Mouse (Mus musculus): Measurements from ENCODE around the gene Klk5. TPM values are rescaled to one million over a fixed set of nuclear protein-coding genes. Genes with fewer than 3 reads are reported as not detected.

Gene Klk5
- polyA plus RNA-seq, 1 experiment from 2014 or later, result not detected

- Histone ChIP-seq H3K36me3 (no peaks in the 10 kb centered on the region), H3K4me1 (replicated peaks) (no peaks in the 10 kb centered on the region), H3K9me3 (no peaks in the 10 kb centered on the region), H3K4me3 (no peak overlapping the region), H3K4me2 (no peak overlapping the region), H3K9ac (no peak overlapping the region), H3K27me3 (no peaks in the 10 kb centered on the region), H3K27ac (replicated peaks) (no peak overlapping the region)
- no peak for ATAC-seq (ENCODE audit: low read depth)
- 93% methylated on average over 4 of the region's 4 CpGs for WGBS
Observed at GRCm38 (mm10) chr7:43843801-43844200, 2.0 kb downstream of the Klk5 start.

GRCm38 (mm10) chr7:43851616-43852015, 9.8 kb downstream of the Klk5 start:
- Histone ChIP-seq H3K4me1 (replicated peaks) (no peaks in the 10 kb centered on the region), H3K27ac (replicated peaks) (no peak overlapping the region), H3K9ac (no peak overlapping the region), H3K4me3 (no peak overlapping the region), H3K4me2 (no peak overlapping the region), H3K27me3 (no peaks in the 10 kb centered on the region), H3K9me3 (no peaks in the 10 kb centered on the region), H3K36me3 (no peaks in the 10 kb centered on the region)
- 90% methylated on average over 6 of the region's 6 CpGs for WGBS
- no peak for ATAC-seq (ENCODE audit: low read depth)

DNA sequence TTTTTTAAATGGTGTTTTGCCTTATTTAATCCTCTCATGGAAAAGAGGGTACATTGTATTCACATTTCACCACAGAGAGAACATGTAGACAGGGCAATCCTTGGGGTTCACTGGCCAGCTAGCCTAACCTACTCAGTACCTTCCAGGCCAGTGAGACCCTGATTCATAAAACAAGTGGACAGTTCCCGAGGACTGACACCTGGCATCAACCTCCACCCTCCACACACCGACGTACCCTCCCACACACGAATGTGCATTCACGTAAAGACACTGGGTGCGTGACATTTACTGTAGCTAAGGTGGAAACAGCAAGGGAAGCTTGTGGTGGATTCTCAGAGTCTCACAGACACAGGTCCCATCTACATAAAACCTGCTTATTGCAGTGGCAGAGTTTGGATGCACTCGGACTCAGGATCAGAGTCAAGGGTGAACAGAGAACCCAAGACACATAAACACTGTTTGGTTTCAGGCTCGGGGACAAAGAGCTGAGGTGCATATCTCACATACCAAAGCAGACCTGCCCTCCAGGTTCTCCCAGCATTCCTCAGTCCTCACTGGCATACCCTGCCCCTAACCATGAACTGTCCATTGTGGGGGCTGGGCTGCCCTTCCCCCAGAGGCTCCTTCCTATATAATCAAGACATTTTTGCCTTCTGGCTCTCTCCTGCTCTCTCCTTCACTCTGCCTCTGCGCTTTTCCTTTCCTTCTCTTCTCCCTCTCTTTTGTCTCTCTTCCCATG, 13.0 kb downstream of the Klk5 start:
- no peaks in the 10 kb centered on the region for H3K4me1 ChIP-seq (replicated peaks)
- 87% methylated on average over 9 of the region's 9 CpGs for WGBS
- H3K4me2 ChIP-seq, result no peak overlapping the region
- H3K4me3 ChIP-seq, result no peak overlapping the region
- H3K36me3 ChIP-seq, result no peaks in the 10 kb centered on the region
- no peak overlapping the region for H3K27ac ChIP-seq (replicated peaks)
- no peaks in the 10 kb centered on the region for H3K9me3 ChIP-seq
- ATAC-seq (ENCODE audit: low read depth), result no peak
- H3K9ac ChIP-seq, result no peak overlapping the region
- no peaks in the 10 kb centered on the region for H3K27me3 ChIP-seq

DNA sequence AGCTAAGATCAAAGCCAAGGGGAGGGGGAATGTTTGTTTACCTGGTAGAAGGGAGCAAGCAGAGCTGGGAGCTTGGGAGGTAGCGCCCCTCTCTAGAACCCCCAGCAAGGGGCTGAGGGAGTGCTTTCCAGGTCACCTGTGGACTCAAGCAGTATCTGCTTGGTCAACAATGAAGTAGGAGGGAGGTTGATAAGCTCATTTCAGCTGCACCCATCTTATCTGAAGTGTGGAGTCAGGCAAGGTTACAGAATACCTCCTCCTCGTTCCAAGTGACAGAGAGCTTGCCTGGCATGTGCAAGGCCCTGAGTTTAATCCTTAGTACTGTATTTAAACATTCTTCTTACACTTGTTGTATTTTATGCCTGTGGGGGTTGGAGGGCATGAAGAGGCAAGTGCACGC, 13.9 kb downstream of the Klk5 start:
- no peaks in the 10 kb centered on the region for H3K4me1 ChIP-seq (replicated peaks)
- H3K9ac ChIP-seq, result no peak overlapping the region
- no peaks in the 10 kb centered on the region for H3K36me3 ChIP-seq
- H3K9me3 ChIP-seq, result no peaks in the 10 kb centered on the region
- 80% methylated on average over 3 of the region's 3 CpGs for WGBS
- H3K4me2 ChIP-seq, result no peak overlapping the region
- no peak overlapping the region for H3K4me3 ChIP-seq
- H3K27me3 ChIP-seq, result no peaks in the 10 kb centered on the region
- H3K27ac ChIP-seq (replicated peaks), result no peak overlapping the region
- ATAC-seq (ENCODE audit: low read depth), result no peak

DNA sequence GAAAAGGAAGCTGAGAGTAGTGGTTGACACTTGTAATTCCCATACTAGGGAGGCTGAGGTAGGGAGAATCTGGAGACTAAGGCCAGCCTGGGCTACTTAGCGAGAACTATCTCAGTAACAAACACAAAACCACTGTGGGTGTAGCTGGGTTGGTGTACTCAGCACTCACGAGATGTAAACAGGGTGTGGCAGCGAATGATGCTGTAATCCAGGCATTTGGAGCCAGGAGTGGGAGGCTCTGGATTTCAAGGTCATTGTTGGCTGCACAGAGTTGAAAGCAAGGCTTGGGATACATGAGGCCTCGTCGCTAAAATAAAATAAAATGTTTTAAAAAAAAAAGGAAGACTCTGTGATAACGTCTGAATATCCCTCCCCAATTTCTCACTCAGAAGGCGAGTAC, 14.5 kb downstream of the Klk5 start:
- WGBS, result 82% methylated on average over 7 of the region's 7 CpGs
- Histone ChIP-seq H3K27me3 (no peaks in the 10 kb centered on the region), H3K9me3 (no peaks in the 10 kb centered on the region), H3K27ac (replicated peaks) (no peak overlapping the region), H3K4me2 (no peak overlapping the region), H3K4me3 (no peak overlapping the region), H3K36me3 (no peaks in the 10 kb centered on the region), H3K9ac (no peak overlapping the region), H3K4me1 (replicated peaks) (no peaks in the 10 kb centered on the region)
- no peak for ATAC-seq (ENCODE audit: low read depth)

DNA sequence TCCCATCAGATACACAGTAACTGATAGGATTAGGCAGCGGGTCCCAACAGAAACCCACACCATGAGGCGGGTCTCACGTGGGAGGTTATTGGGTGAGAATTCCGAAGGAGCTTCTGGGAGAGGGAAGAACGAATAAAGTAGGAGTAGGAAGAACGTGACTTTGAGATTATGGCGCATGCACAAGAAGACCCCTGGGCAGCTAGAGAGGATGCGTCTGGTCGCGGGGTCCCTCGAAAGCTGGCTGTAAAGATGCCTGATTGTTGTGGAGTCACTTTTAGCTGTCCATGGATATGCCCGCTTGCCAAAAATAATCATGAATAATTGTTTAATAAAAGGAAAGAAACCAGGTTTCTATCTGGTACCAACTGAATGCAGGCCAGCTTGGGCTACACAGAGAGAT, 15.7 kb downstream of the Klk5 start:
- H3K4me2 ChIP-seq, result no peak overlapping the region
- 93% methylated on average over 12 of the region's 12 CpGs for WGBS
- no peak overlapping the region for H3K4me3 ChIP-seq
- H3K36me3 ChIP-seq, result no peaks in the 10 kb centered on the region
- no peak for ATAC-seq (ENCODE audit: low read depth)
- H3K27me3 ChIP-seq, result no peaks in the 10 kb centered on the region
- H3K9ac ChIP-seq, result no peak overlapping the region
- H3K4me1 ChIP-seq (replicated peaks), result no peaks in the 10 kb centered on the region
- H3K9me3 ChIP-seq, result no peaks in the 10 kb centered on the region
- no peak overlapping the region for H3K27ac ChIP-seq (replicated peaks)

DNA sequence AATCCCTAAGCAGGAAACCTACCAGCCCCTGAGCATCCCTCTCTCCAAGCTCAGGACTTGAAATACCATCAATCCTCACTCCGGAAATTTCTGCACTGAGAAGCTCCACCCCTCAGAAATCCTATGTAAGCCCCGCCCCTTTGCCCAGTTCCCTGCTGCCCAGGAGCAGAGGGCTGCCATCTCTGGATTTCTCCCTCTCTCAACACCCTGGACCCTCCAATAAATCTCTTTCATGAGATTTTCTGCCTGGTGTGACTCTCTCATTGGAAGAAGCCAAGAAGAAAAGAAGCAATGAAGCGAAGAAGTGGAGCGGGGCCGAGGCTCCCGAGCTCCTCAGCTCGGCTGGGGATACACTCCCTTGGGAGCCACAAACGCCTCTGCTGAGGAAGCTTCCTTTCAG, 18.6 kb downstream of the Klk5 start:
- no peak overlapping the region for H3K4me3 ChIP-seq
- 37% methylated on average over 8 of the region's 8 CpGs for WGBS
- no peaks in the 10 kb centered on the region for H3K9me3 ChIP-seq
- H3K4me2 ChIP-seq, result no peak overlapping the region
- no peaks in the 10 kb centered on the region for H3K4me1 ChIP-seq (replicated peaks)
- H3K9ac ChIP-seq, result no peak overlapping the region
- no peaks in the 10 kb centered on the region for H3K27me3 ChIP-seq
- H3K27ac ChIP-seq (replicated peaks), result no peak overlapping the region
- H3K36me3 ChIP-seq, result no peaks in the 10 kb centered on the region
- ATAC-seq (ENCODE audit: low read depth), result no peak

GRCm38 (mm10) chr7:43873237-43873636, 31.5 kb downstream of the Klk5 start:
- H3K4me1 ChIP-seq (replicated peaks), result peaks cover 10% of the 10 kb centered on the region
- 3% methylated on average over 10 of the region's 10 CpGs for WGBS
- ATAC-seq (ENCODE audit: low read depth), result peak; percentile 56; the same call in 1 of the 2 replicates
- H3K9ac ChIP-seq, result no peak overlapping the region
- H3K4me2 ChIP-seq, result no peak overlapping the region
- H3K36me3 ChIP-seq, result no peaks in the 10 kb centered on the region
- H3K9me3 ChIP-seq, result no peaks in the 10 kb centered on the region
- no peak overlapping the region for H3K27ac ChIP-seq (replicated peaks)
- H3K4me3 ChIP-seq, result no peak overlapping the region
- H3K27me3 ChIP-seq, result no peaks in the 10 kb centered on the region

DNA sequence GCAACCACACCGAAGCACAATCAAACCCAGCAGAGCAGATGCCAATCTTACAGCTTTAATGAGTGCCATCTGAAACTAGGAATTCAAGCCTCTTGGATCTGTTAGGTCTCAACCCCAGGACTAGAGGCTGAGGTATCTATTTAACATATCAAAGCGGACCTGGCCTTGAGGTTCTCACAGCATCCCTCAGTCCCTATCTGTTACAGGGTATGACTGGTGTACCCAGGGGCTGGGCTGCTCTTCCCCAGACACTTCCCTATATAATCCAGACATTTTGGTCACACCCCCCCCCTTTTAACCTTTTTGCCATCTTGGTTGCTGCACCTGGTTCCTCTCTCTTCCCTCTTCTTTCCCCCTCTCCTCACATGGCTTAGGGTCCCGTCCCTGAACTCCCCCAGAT, 31.9 kb downstream of the Klk5 start:
- Histone ChIP-seq H3K27ac (replicated peaks) (no peak overlapping the region), H3K9ac (no peak overlapping the region), H3K9me3 (no peaks in the 10 kb centered on the region), H3K4me1 (replicated peaks) (peaks cover 10% of the 10 kb centered on the region), H3K4me2 (no peak overlapping the region), H3K4me3 (no peak overlapping the region), H3K36me3 (no peaks in the 10 kb centered on the region), H3K27me3 (no peaks in the 10 kb centered on the region)
- 75% methylated on average over 3 of the region's 3 CpGs for WGBS
- ATAC-seq (ENCODE audit: low read depth), result peak; percentile 11; the same call in 1 of the 2 replicates

DNA sequence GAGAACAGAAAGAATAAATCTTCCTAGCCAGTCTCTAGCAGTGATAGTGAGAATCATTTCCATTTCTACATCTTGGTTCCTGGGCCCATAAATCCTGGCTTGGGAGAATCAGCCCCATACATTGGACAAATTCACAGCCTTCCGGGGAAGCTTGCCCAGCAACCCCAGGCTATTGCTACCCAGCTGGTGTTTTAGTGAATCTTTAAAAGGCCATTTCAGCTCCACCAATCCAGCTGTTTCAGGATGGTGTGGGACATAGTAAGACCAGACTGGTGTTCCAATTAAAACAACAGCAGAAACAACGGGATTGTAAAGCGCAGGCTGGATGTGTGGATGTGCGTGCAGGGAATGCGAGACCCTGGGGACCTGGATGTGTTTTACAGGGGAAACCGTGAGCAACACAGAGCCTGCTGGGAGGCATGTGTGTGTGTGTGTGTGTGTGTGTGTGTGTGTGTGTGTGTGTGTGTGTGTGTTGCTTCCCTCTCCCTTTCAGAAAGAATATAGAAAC, 33.2 kb downstream of the Klk5 start:
- no peaks in the 10 kb centered on the region for H3K36me3 ChIP-seq
- H3K9me3 ChIP-seq, result no peaks in the 10 kb centered on the region
- H3K4me1 ChIP-seq (replicated peaks), result peaks cover 10% of the 10 kb centered on the region
- peak; percentile 34; the same call in 1 of the 2 replicates for ATAC-seq (ENCODE audit: low read depth)
- H3K27ac ChIP-seq (replicated peaks), result peak overlapping the region; percentile 35
- WGBS, result 34% methylated on average over 6 of the region's 6 CpGs
- no peak overlapping the region for H3K9ac ChIP-seq
- H3K4me2 ChIP-seq, result no peak overlapping the region
- no peak overlapping the region for H3K4me3 ChIP-seq
- H3K27me3 ChIP-seq, result no peaks in the 10 kb centered on the region

DNA sequence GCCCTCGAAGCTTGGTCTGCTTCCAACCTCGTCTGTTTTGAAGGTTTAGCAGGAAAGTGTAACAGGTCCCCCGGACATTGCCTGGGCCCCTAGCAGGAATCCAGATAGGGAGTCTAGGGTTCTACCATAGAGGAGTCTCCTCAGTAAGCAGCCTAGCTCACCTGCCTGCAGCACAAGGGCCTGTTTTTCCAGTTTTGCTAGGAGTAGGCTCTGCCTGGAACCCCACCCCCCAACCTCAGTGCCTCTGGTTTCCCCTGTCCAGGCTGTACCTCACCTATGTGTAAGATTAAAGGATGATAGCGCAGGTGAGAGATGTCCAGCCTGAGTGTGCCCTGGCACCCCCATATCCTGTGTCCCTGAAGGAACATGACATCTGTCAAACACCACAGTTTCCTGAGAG, 34.7 kb downstream of the Klk5 start:
- peaks cover 10% of the 10 kb centered on the region for H3K4me1 ChIP-seq (replicated peaks)
- H3K9ac ChIP-seq, result no peak overlapping the region
- 83% methylated on average over 4 of the region's 4 CpGs for WGBS
- H3K36me3 ChIP-seq, result no peaks in the 10 kb centered on the region
- H3K4me3 ChIP-seq, result no peak overlapping the region
- no peak overlapping the region for H3K4me2 ChIP-seq
- H3K9me3 ChIP-seq, result no peaks in the 10 kb centered on the region
- no peak for ATAC-seq (ENCODE audit: low read depth)
- no peak overlapping the region for H3K27ac ChIP-seq (replicated peaks)
- H3K27me3 ChIP-seq, result no peaks in the 10 kb centered on the region; the same call in 1 of the 2 replicates

DNA sequence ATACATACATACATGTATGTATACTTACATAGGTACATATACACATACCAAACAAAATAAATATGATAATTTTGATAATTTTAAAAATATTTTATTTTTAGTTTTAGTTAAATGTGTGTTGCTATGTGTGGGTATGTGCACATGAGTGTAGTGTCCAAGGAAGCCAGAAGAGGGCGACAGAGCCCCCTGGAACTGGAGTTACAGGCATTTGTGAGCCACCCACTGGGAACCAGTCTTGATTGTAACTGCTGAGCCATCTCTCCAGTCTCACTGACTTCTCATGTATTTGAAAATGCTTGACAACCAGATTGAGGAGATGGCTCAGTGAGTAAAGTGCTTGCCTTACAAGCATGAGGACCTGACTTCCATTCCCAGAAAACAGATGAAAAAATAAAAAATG, 36.5 kb downstream of the Klk5 start:
- H3K4me2 ChIP-seq, result no peak overlapping the region
- H3K27me3 ChIP-seq, result no peaks in the 10 kb centered on the region; the same call in 1 of the 2 replicates
- H3K36me3 ChIP-seq, result no peaks in the 10 kb centered on the region
- 44% methylated on average over 1 of the region's 1 CpGs for WGBS
- H3K9me3 ChIP-seq, result no peaks in the 10 kb centered on the region
- no peak overlapping the region for H3K27ac ChIP-seq (replicated peaks)
- no peak overlapping the region for H3K4me3 ChIP-seq
- ATAC-seq (ENCODE audit: low read depth), result no peak
- peaks cover 10% of the 10 kb centered on the region for H3K4me1 ChIP-seq (replicated peaks)
- H3K9ac ChIP-seq, result no peak overlapping the region

DNA sequence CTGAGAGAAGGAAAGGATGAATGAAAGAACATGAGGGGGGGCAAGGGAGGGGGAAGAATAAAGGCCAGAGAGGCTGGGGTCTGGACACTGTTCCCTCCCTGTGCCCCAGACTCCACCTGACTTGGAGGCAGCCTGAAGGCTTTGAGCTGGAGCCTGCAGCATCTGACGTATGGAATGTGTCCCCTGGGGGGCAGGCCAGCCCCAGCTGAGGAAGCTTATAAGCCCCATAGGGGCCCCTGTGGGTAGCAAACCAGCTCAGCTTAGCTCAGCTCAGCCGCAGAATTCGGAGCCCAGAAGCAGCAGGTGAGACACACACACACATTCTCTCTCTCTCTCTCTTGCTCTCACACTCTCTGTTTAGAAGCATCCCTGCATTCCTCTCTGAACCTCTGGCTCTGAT, 39.1 kb downstream of the Klk5 start, which contains the start of gene Klk4:
Gene Klk4, plus strand, starts transcription at position 249 of the 400 bp plus-strand sequence.
- no peaks in the 10 kb centered on the region for H3K36me3 ChIP-seq
- H3K27ac ChIP-seq (replicated peaks), result no peak within 1 kb of the TSS
- no peaks in the 10 kb centered on the region for H3K9me3 ChIP-seq
- 0 out of 2 replicates have a peak, but pooled peaks cover 3% of the 10 kb centered on the region for H3K4me1 ChIP-seq (replicated peaks)
- H3K27me3 ChIP-seq, result no peaks in the 10 kb centered on the region; the same call in 1 of the 2 replicates
- H3K9ac ChIP-seq, result no peak within 1 kb of the TSS
- H3K4me3 ChIP-seq, result no peak within 1 kb of the TSS
- WGBS, result 17% methylated on average over 3 of the region's 3 CpGs
- no peak for ATAC-seq (ENCODE audit: low read depth)
- no peak within 1 kb of the TSS for H3K4me2 ChIP-seq

All from neural tube, embryonic 13.5 days (tissue).